Mouse (Mus musculus) neural tube, embryonic 11.5 days (tissue): ENCODE measurements around the gene Lmo7. TPM values are rescaled to one million over a fixed set of nuclear protein-coding genes. Genes with fewer than 3 reads are reported as not detected.

ENCODE experiments used
- ATAC-seq: fragments of 200-750 bp; cut with Nextera tagmentation; 2 replicates; pipeline ENCODE4 v1.8.0; 2017; ENCODE audit warnings: moderate number of reproducible peaks, mild to moderate bottlenecking, moderate TSS enrichment, moderate library complexity; ENCODE audit not compliant: insufficient read depth, low FRiP score, low TSS enrichment
- DNase-seq: peaks from one replicate; pipeline ENCODE4 v3.0.0-alpha.2; 2015; ENCODE audit warnings: low spot score
- H3K27ac ChIP-seq: fragments of 300-500 bp; sonication (generic); 2 replicates; pipeline ENCODE4 v1.5.1; 2014; ENCODE audit warnings: low read depth, mild to moderate bottlenecking, low read length
- H3K27me3 ChIP-seq: fragments of 300-500 bp; sonication (generic); 2 replicates; pipeline ENCODE4 v1.6.1; 2014; ENCODE audit warnings: mild to moderate bottlenecking, low read length, mixed read lengths; ENCODE audit not compliant: control insufficient read depth, insufficient read depth
- H3K36me3 ChIP-seq: fragments of 300-500 bp; sonication (generic); 2 replicates; pipeline ENCODE4 v1.6.1; 2014; ENCODE audit warnings: mild to moderate bottlenecking, low read length, moderate library complexity, mixed read lengths; ENCODE audit not compliant: control insufficient read depth, insufficient read depth
- H3K4me1 ChIP-seq: fragments of 300-500 bp; sonication (generic); 2 replicates; pipeline ENCODE4 v1.6.1; 2014; ENCODE audit warnings: low read length, mixed read lengths; ENCODE audit not compliant: control insufficient read depth, insufficient read depth
- H3K4me2 ChIP-seq: fragments of 300-500 bp; sonication (generic); 2 replicates; pipeline ENCODE4 v1.6.1; 2014; ENCODE audit warnings: low read depth, mild to moderate bottlenecking, moderate library complexity
- H3K4me3 ChIP-seq: fragments of 300-500 bp; sonication (generic); 2 replicates; pipeline ENCODE4 v1.5.1; 2014; ENCODE audit warnings: low read depth, low read length
- H3K9ac ChIP-seq: fragments of 300-500 bp; sonication (generic); 2 replicates; pipeline ENCODE4 v1.6.1; 2014; ENCODE audit warnings: mild to moderate bottlenecking, low read length
- H3K9me3 ChIP-seq: fragments of 300-500 bp; sonication (generic); 2 replicates; pipeline ENCODE4 v1.6.1; 2016; ENCODE audit warnings: low read length; ENCODE audit not compliant: control insufficient read depth
- WGBS: fragments of 180-500 bp; shearing (Covaris S2); extraction: QIAGEN DNeasy Blood & Tissue Kit; methylation state at CpG from one replicate; pipeline ENCODE4 v1.1.7; 2014; 5-methylcytosine and 5-hydroxymethylcytosine counted together
- polyA plus RNA-seq: library from polyadenylated mRNA; unstranded; fragments of >200 nt; fragmentation: Nextera tagmentation; extraction: Ambion mirVana; gene quantifications from 2 replicates; pipeline ENCODE4 v1.2.1, GENCODE M21; 2014

The Lmo7 gene
- polyA plus RNA-seq, 1 experiment from 2014 or later = 2.8 TPM

GRCm38 (mm10) chr14:101891903-101892448 is 162.2 kb downstream of the Lmo7 start:
- Histone ChIP-seq H3K4me3 (no peak overlapping the region), H3K4me2 (no peak overlapping the region), H3K36me3 (no peaks in the 10 kb centered on the region), H3K9me3 (no peaks in the 10 kb centered on the region), H3K4me1 (no peaks in the 10 kb centered on the region), H3K27me3 (no peaks in the 10 kb centered on the region), H3K27ac (no peak overlapping the region), H3K9ac (no peak overlapping the region)
- ATAC-seq = no peak
- DNase-seq = no peak
- WGBS = 88% methylated on average over 10 of the region's 10 CpGs

DNA sequence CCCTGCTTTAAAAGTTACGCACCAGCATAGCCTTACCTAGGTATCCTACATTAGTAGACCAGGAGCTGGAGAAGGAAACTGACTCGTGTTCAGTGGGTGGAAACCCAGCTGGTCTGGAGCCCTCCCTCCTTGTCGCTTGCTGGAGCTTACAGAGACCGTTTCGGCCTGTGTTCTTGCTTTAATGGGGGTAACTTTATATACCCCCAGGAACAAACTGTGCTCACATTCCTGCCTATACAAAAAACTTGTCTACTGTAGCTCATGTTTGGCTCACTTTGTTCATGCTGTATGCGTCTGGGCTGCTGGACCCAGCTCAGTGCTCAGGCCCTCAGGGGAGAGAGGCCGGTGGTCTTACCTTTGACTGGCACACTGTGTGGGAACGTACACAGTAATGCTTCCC is 162.7 kb downstream of the Lmo7 start:
- ATAC-seq (no peak), DNase-seq (no peak)
- Histone ChIP-seq H3K27ac (no peak overlapping the region), H3K4me3 (no peak overlapping the region), H3K4me1 (no peaks in the 10 kb centered on the region), H3K4me2 (no peak overlapping the region), H3K9me3 (no peaks in the 10 kb centered on the region), H3K9ac (no peak overlapping the region), H3K36me3 (no peaks in the 10 kb centered on the region), H3K27me3 (no peaks in the 10 kb centered on the region)
- 83% methylated on average over 8 of the region's 8 CpGs for WGBS

DNA sequence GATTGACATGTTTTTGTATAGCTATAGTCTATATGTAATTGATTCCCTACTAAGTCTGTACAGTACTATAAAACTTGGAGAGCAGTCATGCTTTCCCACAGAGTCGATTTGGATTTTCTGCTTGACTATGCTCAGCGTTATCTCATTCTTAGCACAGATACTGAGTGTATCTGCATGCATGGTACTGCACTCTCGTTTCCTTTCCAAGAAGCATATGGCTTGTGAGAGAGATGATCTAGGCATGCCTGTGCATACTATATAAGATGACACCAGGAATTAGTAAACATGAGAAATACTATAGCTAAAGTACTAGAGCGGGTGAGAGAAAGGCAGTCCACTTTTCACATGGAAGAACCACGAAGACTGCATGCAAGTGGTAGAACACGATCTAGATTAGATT is 163.5 kb downstream of the Lmo7 start:
- Histone ChIP-seq H3K4me3 (no peak overlapping the region), H3K27me3 (no peaks in the 10 kb centered on the region), H3K36me3 (no peaks in the 10 kb centered on the region), H3K4me1 (no peaks in the 10 kb centered on the region), H3K9me3 (no peaks in the 10 kb centered on the region), H3K9ac (no peak overlapping the region), H3K4me2 (no peak overlapping the region), H3K27ac (no peak overlapping the region)
- no peak for DNase-seq
- ATAC-seq = no peak
- WGBS = 93% methylated on average over 6 of the region's 6 CpGs

DNA sequence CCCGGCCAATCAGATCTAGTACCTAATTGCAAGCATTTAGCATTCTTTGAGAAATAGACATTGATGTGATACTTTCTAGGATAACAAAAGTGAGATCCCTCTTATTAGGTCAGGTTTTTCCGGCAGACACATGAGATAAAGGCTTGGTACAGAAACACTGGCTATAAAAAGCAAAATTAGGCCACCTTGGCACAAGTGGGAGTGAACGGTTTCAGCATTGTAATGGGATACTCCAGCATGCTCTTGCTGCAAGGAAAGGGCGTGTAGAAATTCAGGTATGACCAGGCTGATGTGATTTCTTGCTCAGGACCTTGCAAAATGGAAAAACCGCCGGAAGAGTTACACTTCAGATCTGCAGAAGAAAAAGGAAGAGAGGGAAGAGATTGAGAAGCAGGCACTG is 168.5 kb downstream of the Lmo7 start:
- Histone ChIP-seq H3K4me2 (no peak overlapping the region), H3K27me3 (no peaks in the 10 kb centered on the region), H3K4me1 (no peaks in the 10 kb centered on the region), H3K36me3 (no peaks in the 10 kb centered on the region), H3K9me3 (no peaks in the 10 kb centered on the region), H3K4me3 (no peak overlapping the region), H3K9ac (no peak overlapping the region), H3K27ac (no peak overlapping the region)
- DNase-seq (no peak), ATAC-seq (no peak)
- 83% methylated on average over 6 of the region's 6 CpGs for WGBS

GRCm38 (mm10) chr14:101901496-101901895 is 171.7 kb downstream of the Lmo7 start:
- Histone ChIP-seq H3K9ac (no peak overlapping the region), H3K4me3 (no peak overlapping the region), H3K4me2 (no peak overlapping the region), H3K36me3 (no peaks in the 10 kb centered on the region), H3K27me3 (no peaks in the 10 kb centered on the region), H3K9me3 (no peaks in the 10 kb centered on the region), H3K4me1 (no peaks in the 10 kb centered on the region), H3K27ac (no peak overlapping the region)
- no peak for DNase-seq
- no peak for ATAC-seq
- 63% methylated on average over 7 of the region's 7 CpGs for WGBS

- no peak overlapping the region for H3K9ac ChIP-seq
- no peaks in the 10 kb centered on the region for H3K36me3 ChIP-seq
- no peak for DNase-seq
- no peak overlapping the region for H3K4me3 ChIP-seq
- no peaks in the 10 kb centered on the region for H3K4me1 ChIP-seq
- no peak overlapping the region for H3K27ac ChIP-seq
- H3K4me2 ChIP-seq = no peak overlapping the region
- no peak for ATAC-seq
- WGBS = 85% methylated on average over 7 of the region's 7 CpGs
- no peaks in the 10 kb centered on the region for H3K27me3 ChIP-seq
- no peaks in the 10 kb centered on the region for H3K9me3 ChIP-seq
Observed at GRCm38 (mm10) chr14:101901976-101902375, 172.2 kb downstream of the Lmo7 start.

GRCm38 (mm10) chr14:101903722-101904121 is 174.0 kb downstream of the Lmo7 start:
- Histone ChIP-seq H3K4me3 (no peak overlapping the region), H3K9ac (no peak overlapping the region), H3K4me2 (no peak overlapping the region), H3K36me3 (no peaks in the 10 kb centered on the region), H3K9me3 (no peaks in the 10 kb centered on the region), H3K27me3 (no peaks in the 10 kb centered on the region), H3K27ac (no peak overlapping the region), H3K4me1 (no peaks in the 10 kb centered on the region)
- 90% methylated on average over 5 of the region's 5 CpGs for WGBS
- ATAC-seq (no peak), DNase-seq (no peak)

DNA sequence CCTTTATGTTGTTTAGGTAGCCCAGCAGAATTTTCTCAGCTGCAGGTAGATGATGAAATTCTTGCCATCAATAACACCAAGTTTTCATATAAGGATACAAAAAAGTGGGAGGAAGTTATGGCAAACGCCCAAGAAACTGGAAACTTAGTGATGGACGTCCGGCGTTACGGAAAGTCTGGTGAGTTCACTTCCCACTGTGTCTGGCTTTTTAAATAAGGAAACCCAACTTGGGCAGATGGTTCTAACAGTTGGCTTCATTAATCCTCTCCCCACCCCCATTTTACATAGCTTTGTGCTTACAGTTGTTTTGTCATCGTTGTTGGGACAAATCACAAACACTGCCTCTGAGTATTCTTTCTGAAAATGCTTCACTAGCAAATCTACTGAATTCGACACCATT is 182.2 kb downstream of the Lmo7 start:
- Histone ChIP-seq H3K9ac (no peak overlapping the region), H3K4me2 (no peak overlapping the region), H3K27me3 (no peaks in the 10 kb centered on the region), H3K4me3 (no peak overlapping the region), H3K4me1 (no peaks in the 10 kb centered on the region), H3K27ac (no peak overlapping the region), H3K9me3 (no peaks in the 10 kb centered on the region), H3K36me3 (no peaks in the 10 kb centered on the region)
- 86% methylated on average over 7 of the region's 7 CpGs for WGBS
- ATAC-seq (no peak), DNase-seq (no peak)

DNA sequence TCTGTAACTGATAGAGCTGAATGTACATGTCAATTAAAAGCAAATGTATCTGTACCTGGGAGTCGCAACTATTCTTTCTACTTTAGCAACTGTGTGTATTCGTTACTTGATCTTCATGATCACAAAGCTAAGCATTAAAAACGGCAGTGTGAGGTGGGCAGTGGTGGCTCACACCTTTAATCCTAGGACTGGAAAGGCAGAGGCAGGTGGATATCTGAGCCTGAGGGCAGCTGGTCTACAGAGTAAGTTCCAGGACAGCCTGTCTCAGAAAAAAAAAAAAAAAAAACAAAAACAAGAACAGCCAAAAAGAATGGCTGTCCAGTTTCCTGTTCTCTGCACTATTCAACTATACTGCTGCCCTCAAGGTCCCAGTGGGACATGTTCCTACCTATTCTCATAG is 182.6 kb downstream of the Lmo7 start:
- Histone ChIP-seq H3K4me1 (no peaks in the 10 kb centered on the region), H3K4me2 (no peak overlapping the region), H3K27ac (no peak overlapping the region), H3K4me3 (no peak overlapping the region), H3K9me3 (no peaks in the 10 kb centered on the region), H3K9ac (no peak overlapping the region), H3K27me3 (no peaks in the 10 kb centered on the region), H3K36me3 (no peaks in the 10 kb centered on the region)
- ATAC-seq = no peak
- WGBS = 88% methylated on average over 3 of the region's 3 CpGs
- DNase-seq = no peak
